Mouse (Mus musculus) bone marrow, adult 2 months (tissue): ENCODE measurements around the gene Gal.

Experiments used
- CTCF ChIP-seq: fragments of 200-500 bp; IDR thresholded peaks from 2 replicates; pipeline ENCODE4 v1.5.1; 2011; ENCODE audit warnings: low read length, control low read depth; ENCODE audit not compliant: control insufficient read depth, insufficient read depth
- POLR2A ChIP-seq: fragments of 200-500 bp; IDR thresholded peaks from 2 replicates; pipeline ENCODE4 v1.6.1; 2011; ENCODE audit warnings: low read depth, mild to moderate bottlenecking, control low read depth, low read length, borderline replicate concordance; ENCODE audit not compliant: control insufficient read depth

DNA sequence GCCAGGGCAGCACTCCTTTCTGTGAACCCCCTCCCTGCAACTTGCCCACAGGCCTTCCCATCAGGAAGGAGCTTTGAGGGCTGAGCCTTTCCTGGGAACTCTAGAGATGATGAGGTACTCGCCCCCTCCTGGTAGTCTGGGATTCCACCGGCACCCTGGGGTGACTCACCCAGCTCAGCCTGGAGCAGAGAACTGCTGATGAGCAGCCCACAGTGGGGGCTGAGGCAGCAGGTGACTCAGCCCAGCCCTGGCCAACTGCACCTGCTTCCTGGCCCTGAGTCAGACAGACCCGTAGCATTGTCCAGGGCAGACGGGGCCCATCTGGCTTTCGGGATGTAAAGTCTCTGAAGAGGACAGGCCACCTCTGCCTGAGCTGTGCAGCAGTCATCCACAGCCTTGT lies 4.9 kb upstream of the Gal start:
- no peak for TF ChIP-seq CTCF
- TF ChIP-seq POLR2A = no peak
